Mouse (Mus musculus) R1 (cell line): ENCODE measurements around the gene Fam76b.
A peak's percentile ranks its signal among the peaks of the same experiment; 100 is the strongest.

Experiments
- DNase-seq: peaks from one replicate; pipeline ENCODE4 v3.0.0-alpha.2; 2018; ENCODE audit warnings: low read depth, low spot score

The Fam76b gene

GRCm38 (mm10) chr9:13867646-13868045 is 40.1 kb downstream of the Fam76b start:
- no peak for DNase-seq

- DNase-seq, result no peak
Observed at GRCm38 (mm10) chr9:13871631-13872030, 44.1 kb downstream of the Fam76b start.

GRCm38 (mm10) chr9:13874359-13874758 is 46.8 kb downstream of the Fam76b start:
- peak; percentile 35 for DNase-seq

- DNase-seq, result no peak
Observed at GRCm38 (mm10) chr9:13875340-13875739, 47.8 kb downstream of the Fam76b start.

- no peak for DNase-seq
Observed at GRCm38 (mm10) chr9:13880761-13881160, 53.2 kb downstream of the Fam76b start.

- DNase-seq, result no peak
Observed at GRCm38 (mm10) chr9:13882478-13882877, 55.0 kb downstream of the Fam76b start.

GRCm38 (mm10) chr9:13888981-13889380 is 61.5 kb downstream of the Fam76b start:
- no peak for DNase-seq

- peak; percentile 53 for DNase-seq
Observed at GRCm38 (mm10) chr9:13889657-13890056, 62.1 kb downstream of the Fam76b start.

- no peak for DNase-seq
Observed at GRCm38 (mm10) chr9:13890171-13890570, 62.7 kb downstream of the Fam76b start.

- peak; percentile 32 for DNase-seq
Observed at GRCm38 (mm10) chr9:13891888-13892287, 64.4 kb downstream of the Fam76b start.

- no peak for DNase-seq
Observed at GRCm38 (mm10) chr9:13893044-13893443, 65.5 kb downstream of the Fam76b start.

- no peak for DNase-seq
Observed at GRCm38 (mm10) chr9:13894491-13894890, 67.0 kb downstream of the Fam76b start.

- DNase-seq, result no peak
Observed at GRCm38 (mm10) chr9:13894936-13895335, 67.4 kb downstream of the Fam76b start.

GRCm38 (mm10) chr9:13896055-13896454 is 68.5 kb downstream of the Fam76b start:
- no peak for DNase-seq

- peak; percentile 46 for DNase-seq
Observed at GRCm38 (mm10) chr9:13898510-13899305, 71.2 kb downstream of the Fam76b start.

- no peak for DNase-seq
Observed at GRCm38 (mm10) chr9:13902030-13902429, 74.5 kb downstream of the Fam76b start.

- DNase-seq, result no peak
Observed at GRCm38 (mm10) chr9:13904091-13904779, 76.7 kb downstream of the Fam76b start.
